Mouse (Mus musculus) liver, adult 10 weeks (tissue): ENCODE measurements around the gene Phf5a. TPM values are rescaled to one million over a fixed set of nuclear protein-coding genes. Genes with fewer than 3 reads are reported as not detected.

Experiments
- polyA plus RNA-seq: library from polyadenylated mRNA; stranded (reverse); fragments of 350-450 nt; fragmentation: Illumina TruSeq; extraction: RNeasy Lipid Tissue Mini Kit (QIAGEN cat#74804); gene quantifications from one replicate; pipeline ENCODE4 v1.2.3, GENCODE M21; 2014; ENCODE audit warnings: low read depth, low replicate concordance

The Phf5a gene
- polyA plus RNA-seq = 15.0 TPM

DNA sequence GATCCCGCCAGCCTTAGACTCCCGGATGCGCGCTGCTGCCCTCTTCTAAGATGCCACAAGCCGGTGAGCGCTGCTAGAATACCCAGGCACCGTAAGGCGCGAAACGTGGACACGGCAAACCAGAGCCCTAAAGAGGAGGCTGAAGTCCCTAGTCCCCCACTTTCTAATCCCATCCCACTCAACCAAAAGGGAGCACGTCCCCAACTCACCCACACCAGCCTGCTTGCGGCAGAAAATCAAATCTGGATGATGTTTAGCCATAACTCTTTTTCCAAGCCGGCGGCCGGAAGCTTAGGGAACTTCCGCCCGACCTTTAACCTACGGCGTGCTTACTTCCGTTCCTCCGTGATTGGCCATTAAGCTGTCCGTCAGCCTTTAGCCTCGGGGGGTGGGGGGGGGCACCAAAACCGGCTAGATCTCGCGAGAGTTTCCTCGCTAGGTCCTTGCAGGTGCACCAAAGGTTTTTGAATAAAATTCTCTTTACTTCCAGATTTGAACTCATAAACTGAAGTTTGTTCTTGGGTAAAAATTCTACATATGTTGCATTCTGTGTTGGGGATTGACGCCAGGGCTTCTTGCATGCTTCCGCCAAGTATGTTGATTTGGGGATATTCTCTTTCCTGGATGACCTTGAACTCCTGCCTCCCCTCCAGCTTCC is at the start of gene Phf5a:
Gene Phf5a (minus strand): TSS at position 308 of the 658 bp plus-strand sequence.

DNA sequence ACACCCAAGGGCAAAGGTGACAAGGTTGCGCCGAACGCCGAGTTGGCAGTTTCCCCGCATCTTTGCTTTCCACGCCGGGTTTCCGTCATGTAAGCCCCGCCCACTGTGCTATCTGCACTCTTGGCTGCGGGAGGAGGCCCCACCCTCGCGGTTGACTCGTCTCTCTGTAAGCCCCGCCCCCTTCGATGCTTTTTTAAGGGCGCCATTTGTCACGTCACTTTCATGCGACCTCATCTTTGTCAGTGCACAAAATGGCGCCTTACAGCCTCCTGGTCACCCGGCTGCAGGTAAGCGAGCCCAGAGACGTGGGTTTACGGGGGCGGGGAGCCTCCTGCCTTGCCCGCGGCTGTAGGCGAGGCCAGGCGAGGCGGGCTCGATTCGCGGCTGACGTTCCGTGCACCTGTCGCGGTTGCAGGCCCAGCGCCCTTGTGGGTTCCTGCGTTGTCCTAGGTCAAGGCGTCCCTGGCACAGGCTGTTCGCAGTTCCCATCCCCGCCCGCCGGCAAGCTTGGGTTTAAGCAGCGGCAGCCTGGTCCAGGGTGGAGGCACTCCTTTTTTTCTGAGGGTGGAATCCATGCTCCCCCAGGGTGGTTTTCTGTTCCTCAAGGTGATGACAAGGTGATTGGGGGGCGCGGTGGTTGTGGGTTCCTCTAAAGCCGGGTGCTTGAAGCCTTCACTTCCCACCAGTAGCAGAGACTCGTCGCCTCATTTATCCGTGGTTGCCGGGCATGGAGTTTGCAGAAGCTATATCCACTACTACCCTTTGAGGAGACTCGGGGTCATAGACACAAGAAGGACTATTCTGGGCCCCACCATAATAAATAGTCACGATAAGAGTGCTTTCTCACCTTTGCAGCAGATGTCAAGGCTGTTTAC is 788 bp upstream of the Phf5a start, which contains the start of gene Aco2:
Gene Aco2 (plus strand): TSS at position 48 of the 875 bp plus-strand sequence.

DNA sequence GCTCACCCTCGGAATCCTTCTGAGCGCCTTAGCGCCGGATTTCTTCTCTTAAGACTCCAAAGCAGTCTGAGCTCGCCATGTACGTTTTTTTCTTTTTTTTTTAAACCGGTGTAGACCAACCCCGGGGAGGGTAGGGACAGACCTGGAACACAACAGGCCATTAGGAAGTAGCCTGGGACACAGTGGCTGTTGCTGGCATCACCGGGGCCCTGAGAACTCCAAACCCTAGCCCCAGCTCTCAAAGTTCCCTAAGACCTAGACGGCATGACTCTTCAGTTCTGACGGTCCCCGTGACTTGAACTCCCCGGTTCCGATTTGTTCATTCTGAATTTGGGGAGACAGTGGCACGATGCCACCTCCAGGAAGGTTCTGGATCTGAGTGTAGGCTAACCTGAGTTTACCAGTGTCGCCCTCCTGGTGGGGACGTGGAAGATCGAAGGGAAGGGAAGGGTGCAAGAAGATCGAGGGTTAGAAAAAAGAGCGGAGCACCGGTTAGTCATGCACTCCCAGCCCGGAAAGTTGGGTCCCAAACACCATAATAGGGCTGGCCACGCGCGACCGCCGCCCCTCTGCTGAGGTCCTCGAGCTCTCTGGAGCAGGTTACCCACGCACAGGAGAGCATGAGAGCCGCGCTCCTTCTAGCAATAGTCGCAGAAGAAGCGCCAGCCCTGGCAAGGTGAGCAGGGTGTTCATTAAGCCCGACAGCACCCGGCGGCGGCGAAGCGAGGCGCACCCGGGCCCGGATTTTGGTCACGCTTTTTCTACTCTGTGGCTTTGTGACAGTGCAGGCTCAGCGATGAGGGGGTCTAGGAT is 13.0 kb downstream of the Phf5a start, which contains the start of gene Tob2:
Gene Tob2 (minus strand): TSS at position 280 of the 813 bp plus-strand sequence.

Other genes with a start within 250 kb of the Phf5a start
- gene L3mbtl2, start 208.0 kb downstream of the Phf5a start, polyA plus RNA-seq = 1.6 TPM
- not detected for gene Chadl, start 174.6 kb downstream of the Phf5a start, polyA plus RNA-seq
- 5.0 TPM for gene Zc3h7b, start 126.9 kb downstream of the Phf5a start, polyA plus RNA-seq
- gene Rangap1, start 126.4 kb downstream of the Phf5a start, polyA plus RNA-seq = 5.5 TPM
- gene Tef, start 69.5 kb downstream of the Phf5a start, polyA plus RNA-seq = 22.9 TPM
- 7.5 TPM for gene Tob2, start 13.1 kb downstream of the Phf5a start, polyA plus RNA-seq
- gene Aco2, start 398 bp upstream of the Phf5a start, polyA plus RNA-seq = 36.3 TPM
- 0.64 TPM for gene Polr3h, start 54.3 kb upstream of the Phf5a start, polyA plus RNA-seq
- gene Csdc2, start 64.8 kb upstream of the Phf5a start, polyA plus RNA-seq = not detected
- not detected for gene Pmm1, start 89.0 kb upstream of the Phf5a start, polyA plus RNA-seq
- not detected for gene 1700029P11Rik, start 108.6 kb upstream of the Phf5a start, polyA plus RNA-seq
- 50.5 TPM for gene Xrcc6, start 115.9 kb upstream of the Phf5a start, polyA plus RNA-seq
- 14.6 TPM for gene Desi1, start 162.0 kb upstream of the Phf5a start, polyA plus RNA-seq
- gene Snu13, start 175.7 kb upstream of the Phf5a start, polyA plus RNA-seq = 117 TPM
- gene 4930407I10Rik, start 187.2 kb upstream of the Phf5a start, polyA plus RNA-seq = not detected
- gene Mei1, start 198.1 kb upstream of the Phf5a start, polyA plus RNA-seq = not detected